Mouse (Mus musculus) lung, adult 18-20 months (tissue): Measurements from ENCODE around the gene Hoxb2.

Experiments used
- DNase-seq, 2 experiments: peaks; one replicate each; pipeline ENCODE4 v3.0.0; 2022; ENCODE audit warnings: mixed read lengths in 2 of 2

Gene Hoxb2

DNA sequence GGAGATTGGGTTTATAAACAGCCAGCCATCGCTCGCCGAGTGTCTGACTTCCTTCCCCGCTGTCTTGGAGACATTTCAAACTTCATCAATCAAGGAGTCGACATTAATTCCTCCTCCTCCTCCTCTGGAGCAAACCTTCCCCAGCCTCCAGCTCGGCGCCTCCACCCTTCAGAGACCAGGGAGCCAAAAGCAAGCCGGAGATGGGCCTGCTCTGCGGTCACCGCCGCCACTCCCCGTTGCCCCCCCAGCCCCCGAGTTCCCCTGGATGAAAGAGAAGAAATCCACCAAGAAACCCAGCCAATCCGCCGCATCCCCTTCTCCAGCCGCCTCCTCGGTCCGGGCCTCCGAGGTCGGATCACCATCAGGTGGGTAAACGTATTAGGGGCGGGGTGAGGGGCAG, 1.5 kb downstream of the Hoxb2 start:
- peak in 1 of 2 experiments; percentile 65 for DNase-seq

DNA sequence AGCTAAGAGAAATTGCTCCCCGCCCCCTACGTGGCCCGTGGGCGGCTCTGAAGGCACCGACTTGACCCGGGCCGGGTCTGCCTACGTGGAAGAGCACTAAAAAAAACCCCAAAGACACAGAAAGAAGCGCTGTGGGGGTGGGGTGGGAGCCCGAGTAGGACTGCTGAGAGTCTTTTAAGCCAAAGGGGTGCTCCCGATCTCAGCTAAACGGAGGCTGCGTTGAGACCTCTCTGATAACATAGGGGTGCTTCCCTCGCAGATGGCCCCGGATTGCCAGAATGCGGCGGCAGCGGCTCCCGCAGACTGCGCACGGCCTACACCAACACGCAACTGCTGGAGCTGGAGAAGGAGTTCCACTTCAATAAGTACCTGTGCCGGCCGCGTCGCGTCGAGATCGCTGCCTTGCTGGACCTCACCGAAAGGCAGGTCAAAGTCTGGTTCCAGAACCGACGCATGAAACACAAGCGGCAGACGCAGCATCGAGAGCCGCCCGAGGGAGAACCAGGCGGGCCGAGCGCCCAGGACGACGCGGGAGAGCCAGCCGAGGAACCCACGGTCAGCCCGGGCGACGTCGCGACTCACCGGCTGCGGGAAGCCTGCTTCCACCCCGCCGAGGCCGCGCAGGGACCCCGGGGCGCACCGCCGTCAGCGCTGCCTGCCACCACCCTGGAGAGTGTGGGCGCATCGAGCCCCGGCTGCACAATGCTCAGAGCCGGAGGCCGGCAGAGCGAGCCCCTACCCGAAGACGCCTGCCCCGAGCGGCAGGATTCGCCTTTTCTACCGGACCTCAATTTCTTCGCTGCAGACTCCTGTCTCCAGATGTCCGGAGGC, 2.6 kb downstream of the Hoxb2 start:
- DNase-seq = no peak

DNA sequence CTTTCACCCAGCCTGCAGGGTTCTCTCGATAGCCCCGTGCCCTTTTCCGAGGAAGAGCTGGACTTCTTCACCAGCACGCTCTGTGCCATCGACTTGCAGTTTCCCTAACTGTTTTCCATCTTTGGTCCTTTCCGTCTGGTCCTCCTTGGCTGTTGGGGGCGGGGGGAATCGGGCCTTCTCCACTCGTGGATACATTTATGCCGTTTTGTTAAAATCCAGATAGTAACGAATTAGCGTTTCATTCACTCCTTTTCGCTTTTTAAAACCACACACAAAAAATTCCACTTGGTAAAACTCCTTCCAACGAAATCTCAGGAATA, 3.2 kb downstream of the Hoxb2 start:
- DNase-seq = no peak

GRCm38 (mm10) chr11:96353939-96354338, 3.6 kb downstream of the Hoxb2 start:
- no peak for DNase-seq

DNA sequence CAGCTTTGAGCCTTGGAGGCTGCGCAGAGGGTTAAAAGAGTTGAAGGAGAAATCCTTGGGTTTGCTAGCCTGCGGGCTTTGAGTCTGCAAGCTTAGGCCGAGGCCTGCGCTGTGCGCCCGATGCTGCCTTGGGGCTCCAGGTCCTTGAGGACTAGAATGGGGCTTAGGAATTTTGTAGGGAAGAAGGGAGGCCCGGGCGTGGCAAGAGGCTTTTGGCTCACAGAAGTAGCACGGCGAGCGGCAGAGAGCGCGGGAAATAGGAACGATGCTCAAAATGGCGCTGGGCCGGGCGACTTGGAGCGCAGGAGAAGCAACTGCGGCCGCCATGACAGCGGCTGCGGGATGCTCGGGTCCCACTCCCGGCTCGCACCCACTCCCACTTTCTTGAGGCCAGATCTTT, 4.1 kb downstream of the Hoxb2 start:
- DNase-seq = no peak

DNA sequence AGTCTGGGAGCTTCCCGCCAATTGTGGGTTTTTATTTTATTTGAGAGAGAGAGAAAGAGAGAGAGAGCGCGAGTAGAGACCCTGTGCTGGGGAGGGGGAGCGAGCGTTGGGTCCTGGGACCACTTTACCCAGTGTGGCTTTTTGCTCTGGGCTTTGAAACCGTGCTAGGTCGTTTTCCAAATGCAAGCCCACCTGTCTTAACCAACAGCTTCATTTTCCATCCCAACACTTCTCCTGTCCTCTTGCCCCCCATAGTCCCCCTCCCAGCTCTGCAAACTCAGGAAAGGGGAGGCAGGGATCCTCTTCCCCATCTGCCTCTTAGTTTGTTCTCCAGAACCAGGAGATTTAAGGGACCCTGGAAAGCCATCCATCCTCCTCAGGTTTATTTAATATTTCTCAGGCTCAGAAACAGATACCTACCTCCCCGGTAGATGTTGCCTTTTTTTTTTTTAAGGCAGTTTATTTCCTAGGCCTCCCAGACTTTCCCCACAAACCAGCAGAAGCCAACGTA, 4.5 kb downstream of the Hoxb2 start:
- no peak for DNase-seq

- no peak for DNase-seq
Measured at GRCm38 (mm10) chr11:96363807-96364206, 13.5 kb downstream of the Hoxb2 start.

- DNase-seq = no peak
Measured at GRCm38 (mm10) chr11:96365441-96366091, 15.2 kb downstream of the Hoxb2 start, which contains the start of gene Hoxb1. Hoxb1 (plus strand) TSS chr11:96365752.

GRCm38 (mm10) chr11:96366092-96367041, 16.0 kb downstream of the Hoxb2 start:
- peak in 1 of 2 experiments; percentile 32 for DNase-seq

DNA sequence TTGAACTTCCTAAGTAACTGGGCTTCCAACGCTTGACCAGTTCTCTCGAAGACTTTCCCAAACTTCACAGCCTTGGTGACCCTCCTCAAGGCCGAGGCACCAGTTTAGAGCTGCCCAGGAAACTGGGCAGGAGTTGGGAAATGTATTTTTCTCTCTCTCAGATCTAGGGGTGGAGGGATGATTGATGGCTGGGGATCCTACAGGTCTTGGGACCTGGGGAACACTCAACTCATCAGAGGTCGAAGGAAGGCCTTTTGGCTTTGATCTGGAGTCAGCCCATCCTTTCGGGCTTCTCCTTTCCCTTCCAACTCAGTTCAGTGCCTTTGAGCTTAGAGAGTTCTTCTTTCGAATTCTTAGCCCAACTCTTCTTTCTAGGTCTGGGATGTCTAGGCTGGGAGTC, 16.8 kb downstream of the Hoxb2 start:
- no peak for DNase-seq

GRCm38 (mm10) chr11:96368686-96369085, 18.4 kb downstream of the Hoxb2 start:
- no peak for DNase-seq

GRCm38 (mm10) chr11:96369140-96369539, 18.8 kb downstream of the Hoxb2 start:
- no peak for DNase-seq

GRCm38 (mm10) chr11:96371726-96372125, 21.4 kb downstream of the Hoxb2 start:
- no peak for DNase-seq

- no peak for DNase-seq
Measured at GRCm38 (mm10) chr11:96372519-96372918, 22.2 kb downstream of the Hoxb2 start.

- no peak for DNase-seq
Measured at GRCm38 (mm10) chr11:96374810-96375209, 24.5 kb downstream of the Hoxb2 start.

- DNase-seq = no peak
Measured at GRCm38 (mm10) chr11:96383381-96383780, 33.1 kb downstream of the Hoxb2 start.

GRCm38 (mm10) chr11:96387635-96388034, 37.3 kb downstream of the Hoxb2 start:
- DNase-seq = no peak

GRCm38 (mm10) chr11:96396772-96397626, 46.7 kb downstream of the Hoxb2 start:
- DNase-seq = peak; percentile 46 to 53

GRCm38 (mm10) chr11:96397806-96398335, 47.5 kb downstream of the Hoxb2 start:
- DNase-seq = peak in 1 of 2 experiments; percentile 27

DNA sequence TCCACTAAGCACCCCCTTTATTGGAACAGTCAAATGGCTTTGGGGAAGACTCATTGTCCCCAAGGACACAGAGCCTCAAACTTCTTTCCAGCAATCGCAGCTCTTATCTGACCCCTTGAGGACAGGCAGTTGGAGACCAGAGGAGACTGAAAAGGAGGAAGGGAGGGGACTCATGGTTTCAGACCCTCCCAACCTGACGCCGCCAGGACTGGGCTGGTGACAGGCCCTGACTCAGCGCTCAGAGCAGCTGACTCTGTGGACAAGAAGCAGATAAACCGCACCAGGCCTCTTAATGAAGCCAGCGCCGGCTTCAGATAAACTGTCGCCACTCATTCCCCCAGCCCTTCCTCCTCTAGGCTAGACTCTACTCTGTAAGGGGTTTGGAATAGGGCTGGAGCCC, 49.6 kb downstream of the Hoxb2 start:
- peak; percentile 48 to 64 for DNase-seq
